ENCODE assay signal across 8 mouse cellular contexts in genomic region chr10:89344491-89345195, GRCm38 (mm10). TPM values are rescaled to one million over a fixed set of nuclear protein-coding genes. Genes with fewer than 3 reads are reported as not detected.
A peak's percentile ranks its signal among the peaks of the same experiment; 100 is the strongest.
DNase-seq lines count a peak whose midpoint lies in the region; ATAC-seq lines count a peak whose summit lies in the region.
"Had no signal": no experiment of that assay in that cellular context is flagged by ENCODE, and none has a peak within 500 bp of the region (broad histone marks: within the 10 kb centered on the region; RNA-seq: fewer than 3 reads in every experiment).

Ano4 (minus strand) TSS chr10:89344762.

- WGBS in intestine, embryonic 14.5 days = under 1% methylated on average over 70 of the region's 70 CpGs
- under 1% methylated on average over 60 of the region's 70 CpGs for WGBS in midbrain, embryonic 16.5 days

- H3K4me2 ChIP-seq in intestine, embryonic 14.5 days (ENCODE audit: low read length) = peak within 1 kb of the TSS; percentile 82
- H3K4me2 ChIP-seq in midbrain, embryonic 16.5 days (ENCODE audit: low read length) = peak within 1 kb of the TSS; percentile 91

- H3K4me1 ChIP-seq in intestine, embryonic 14.5 days (replicated peaks; ENCODE audit: control insufficient read depth, insufficient read depth, low read length) = 0 out of 2 replicates have a peak, but pooled peaks cover 7% of the 10 kb centered on the region
- H3K4me1 ChIP-seq in midbrain, embryonic 16.5 days (ENCODE audit: control insufficient read depth, insufficient read depth, low read length) = peaks cover 2% of the 10 kb centered on the region; the same call in 1 of the 2 replicates

- H3K4me3 ChIP-seq in intestine, embryonic 14.5 days (ENCODE audit: low read depth, low read length) = peak within 1 kb of the TSS; percentile 47
- peak within 1 kb of the TSS; percentile 53 for H3K4me3 ChIP-seq in midbrain, embryonic 16.5 days (ENCODE audit: low read depth, low read length)

- H3K27ac ChIP-seq in intestine, embryonic 14.5 days (ENCODE audit: low read depth) = no peak within 1 kb of the TSS
- no peak within 1 kb of the TSS for H3K27ac ChIP-seq in midbrain, embryonic 16.5 days (ENCODE audit: low read length)

- H3K27me3 ChIP-seq in intestine, embryonic 14.5 days (replicated peaks; ENCODE audit: control insufficient read depth, insufficient read depth, low read length) = peaks cover 48% of the 10 kb centered on the region
- peaks cover 14% of the 10 kb centered on the region for H3K27me3 ChIP-seq in midbrain, embryonic 16.5 days (ENCODE audit: control insufficient read depth, insufficient read depth, low read depth, low read length)

- no peaks in the 10 kb centered on the region for H3K9me3 ChIP-seq in intestine, embryonic 14.5 days (ENCODE audit: control insufficient read depth, low read length)
- H3K9me3 ChIP-seq in midbrain, embryonic 16.5 days (replicated peaks; ENCODE audit: control insufficient read depth, low read length, poor library complexity, severe bottlenecking) = no peaks in the 10 kb centered on the region

- no peaks in the 10 kb centered on the region for H3K36me3 ChIP-seq in intestine, embryonic 14.5 days (ENCODE audit: control insufficient read depth, insufficient read depth, low read length)
- no peaks in the 10 kb centered on the region for H3K36me3 ChIP-seq in midbrain, embryonic 16.5 days (ENCODE audit: control insufficient read depth, insufficient read depth, low read length)

- H3K9ac ChIP-seq in intestine, embryonic 14.5 days (ENCODE audit: low read length) = peak within 1 kb of the TSS; percentile 32; the same call in 1 of the 2 replicates
- H3K9ac ChIP-seq in midbrain, embryonic 16.5 days (ENCODE audit: low read depth, low read length) = peak within 1 kb of the TSS; percentile 67

- ATAC-seq in common myeloid progenitor, adult 5-6 weeks (replicated peaks; ENCODE audit: low read depth, poor library complexity, severe bottlenecking) = peak; percentile 46
- peak; percentile 72 for ATAC-seq in intestine, embryonic 14.5 days (replicated peaks; ENCODE audit: low FRiP score, low TSS enrichment, low read depth)
- peak; percentile 87 for ATAC-seq in midbrain, embryonic 16.5 days

- intact Hi-C loops in left cerebral cortex, postnatal 36 days (cut with DNase I) = no loop called here

- peak; percentile 57 for DNase-seq in adrenal gland, adult 2 months
- DNase-seq in gastrocnemius, postnatal 25 days = peak; percentile 29
- peak; percentile 55 for DNase-seq in intestine, embryonic 14.5 days (ENCODE audit: low spot score)
- DNase-seq in left cerebral cortex, postnatal 36 days (ENCODE audit: low spot score in 2 of 2) = peak; percentile 33 to 60
- peak; percentile 18 for DNase-seq in urinary bladder, postnatal 14 days (ENCODE audit: low spot score)

RNA-seq across cellular contexts. Expression of gene Ano4, which starts in this region (rescaled TPM):
- total RNA-seq in adrenal gland, adult 2 months (2021) = under 1 TPM; 0.17 to 0.41 TPM
- 0.07 TPM in 1 of 2 replicates, not detected in the other for polyA plus RNA-seq in adrenal gland, adult 2 months (2012; rRNA removed)
- total RNA-seq in common myeloid progenitor, adult 5-6 weeks (2017) = 8.8 TPM in 1 of 2 replicates, not detected in the other
- 1 to 10 TPM; 1.1 to 1.5 TPM for total RNA-seq in gastrocnemius, postnatal 25 days (2021)
- polyA plus RNA-seq in intestine, embryonic 14.5 days (2014; fragmentation: Nextera tagmentation; extraction: Ambion mirVana) = 0.55 and 1.6 TPM in 2 replicates
- 10 to 100 TPM; 21.1 to 22.1 TPM for total RNA-seq in left cerebral cortex, postnatal 36 days (2021)
- polyA plus RNA-seq in midbrain, embryonic 16.5 days (2015; fragmentation: Nextera tagmentation; extraction: Ambion mirVana) = 7.7 and 7.9 TPM in 2 replicates
- polyA plus RNA-seq: spleen, adult 2 months had no signal

Comparison
In these comparisons a context has a peak if more than half of its experiments do, and no peak if none do; other contexts are left out.
1. Peak in DNase-seq in adrenal gland, adult 2 months; RNA of the gene not detected or under 1 TPM.